Mouse (Mus musculus): ENCODE results near the gene Selp.

The Selp gene

GRCm38 (mm10) chr1:164178429-164178828 is 63.4 kb downstream of the Selp start:
- no peak for DNase-seq (ENCODE audit: low spot score)

DNA sequence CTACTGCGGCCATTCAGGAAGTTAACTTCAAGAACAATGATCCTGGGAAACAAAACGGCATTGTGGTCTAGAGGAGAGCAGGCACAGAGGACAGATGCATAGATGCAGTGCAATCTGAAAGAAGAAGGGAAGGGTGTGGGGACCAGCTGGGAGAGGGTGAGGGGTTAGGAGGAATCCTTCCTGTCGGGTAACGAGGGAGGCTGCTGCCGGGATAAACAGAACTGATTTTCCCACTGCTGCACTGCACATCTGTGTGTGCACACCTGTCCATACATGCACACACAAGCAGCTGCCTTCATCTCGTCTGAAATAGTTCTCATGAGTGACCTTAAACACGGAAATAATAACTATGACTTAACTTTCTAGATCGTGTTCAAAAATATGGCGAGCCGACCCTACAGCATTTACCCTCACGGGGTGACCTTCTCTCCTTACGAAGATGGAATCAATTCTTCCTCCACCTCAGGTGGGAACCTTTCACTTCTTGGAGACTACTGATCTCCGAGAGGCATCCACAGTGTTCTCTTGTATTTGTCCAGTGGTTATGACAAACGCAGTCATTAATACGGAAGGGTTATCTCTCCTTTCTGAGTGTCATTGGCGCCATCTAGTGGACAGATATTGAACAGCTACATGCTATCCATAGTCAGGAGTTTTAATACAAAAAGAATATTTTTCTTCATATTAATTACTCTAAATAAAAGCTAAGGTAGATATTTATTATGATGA is 69.2 kb downstream of the Selp start:
- DNase-seq (ENCODE audit: low spot score): peak; percentile 63

DNA sequence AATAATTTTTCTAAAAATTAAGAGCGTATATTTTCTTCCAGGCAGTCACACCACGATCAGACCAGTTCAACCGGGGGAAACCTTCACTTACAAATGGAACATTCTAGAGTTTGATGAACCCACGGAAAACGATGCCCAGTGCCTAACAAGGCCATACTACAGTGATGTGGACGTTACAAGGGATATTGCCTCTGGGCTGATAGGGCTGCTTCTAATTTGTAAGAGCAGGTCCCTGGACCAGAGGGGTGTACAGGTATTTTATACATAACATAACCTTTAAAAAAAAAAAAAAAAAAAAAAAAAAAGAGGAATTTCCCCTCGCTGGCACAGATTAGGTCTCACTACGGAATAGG is 69.8 kb downstream of the Selp start:
- no peak for DNase-seq (ENCODE audit: low spot score)

GRCm38 (mm10) chr1:164185316-164185715 is 70.3 kb downstream of the Selp start:
- no peak for DNase-seq (ENCODE audit: low spot score)

DNA sequence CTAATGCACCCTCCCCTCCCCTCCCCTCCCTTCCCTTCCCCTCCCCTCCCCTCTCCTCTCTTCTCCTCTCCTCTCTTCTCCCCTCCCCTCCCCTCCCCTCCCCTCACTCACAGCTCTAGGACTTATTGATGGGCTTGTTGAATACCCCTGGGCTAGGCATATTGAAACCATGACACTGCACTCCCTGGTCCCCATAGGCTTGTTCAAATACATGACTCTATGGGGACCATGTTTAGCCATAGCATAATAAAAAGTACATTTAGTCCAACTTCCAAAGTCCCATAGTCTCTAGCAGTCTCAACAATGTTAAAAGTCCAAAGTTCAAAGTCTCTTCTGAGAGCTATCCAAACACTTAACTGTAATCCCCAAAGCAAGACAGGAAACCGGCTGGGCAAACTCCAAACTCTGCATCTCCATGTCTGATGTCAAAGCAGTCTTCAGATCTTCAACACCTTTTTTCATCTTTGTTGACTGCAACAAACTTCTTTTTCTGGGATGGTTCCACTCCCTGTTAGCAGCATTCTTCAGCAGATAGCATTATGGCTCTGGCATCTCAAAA is 72.0 kb downstream of the Selp start:
- no peak for DNase-seq (ENCODE audit: low spot score)

GRCm38 (mm10) chr1:164199551-164199950 is 84.5 kb downstream of the Selp start:
- DNase-seq (ENCODE audit: low spot score): no peak
